Mouse (Mus musculus) urinary bladder, postnatal 25 days (tissue): ENCODE measurements around the gene Olfr566.

ENCODE experiments used
- DNase-seq: peaks from one replicate; pipeline ENCODE4 v3.0.0; 2022; ENCODE audit warnings: low spot score

Olfr566 gene

GRCm38 (mm10) chr7:102858665-102859064 lies at the start of gene Olfr566:
Olfr566 (minus strand) TSS chr7:102858765.
- DNase-seq = no peak

DNA sequence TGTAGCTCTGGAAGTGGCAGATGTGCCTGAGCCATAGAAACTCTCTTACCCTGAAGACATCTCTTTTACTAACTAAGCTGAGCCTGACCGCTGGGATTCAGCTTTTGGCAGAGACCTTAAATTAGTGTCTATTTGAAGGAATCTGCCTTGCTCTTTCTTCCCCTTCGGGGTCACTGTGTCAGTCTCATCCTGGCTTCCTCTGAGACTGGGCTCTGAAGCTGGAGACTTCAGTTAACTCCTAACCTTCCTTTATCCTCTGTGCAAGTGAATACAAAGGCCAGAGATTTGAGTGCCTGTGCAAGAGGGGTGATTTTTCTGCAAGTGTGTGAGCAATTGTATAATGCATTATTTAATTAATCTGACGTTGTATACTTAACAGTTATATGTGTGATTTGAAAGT lies 32.2 kb upstream of the Olfr566 start, which contains the start of gene Olfr569:
Olfr569 (minus strand) TSS at position 101 of the 400 bp plus-strand sequence.
- no peak for DNase-seq

- no peak for DNase-seq
Observed at GRCm38 (mm10) chr7:102876822-102877221, 18.3 kb upstream of the Olfr566 start, which contains the start of gene Olfr568. Olfr568 (plus strand) TSS chr7:102877122.

DNA sequence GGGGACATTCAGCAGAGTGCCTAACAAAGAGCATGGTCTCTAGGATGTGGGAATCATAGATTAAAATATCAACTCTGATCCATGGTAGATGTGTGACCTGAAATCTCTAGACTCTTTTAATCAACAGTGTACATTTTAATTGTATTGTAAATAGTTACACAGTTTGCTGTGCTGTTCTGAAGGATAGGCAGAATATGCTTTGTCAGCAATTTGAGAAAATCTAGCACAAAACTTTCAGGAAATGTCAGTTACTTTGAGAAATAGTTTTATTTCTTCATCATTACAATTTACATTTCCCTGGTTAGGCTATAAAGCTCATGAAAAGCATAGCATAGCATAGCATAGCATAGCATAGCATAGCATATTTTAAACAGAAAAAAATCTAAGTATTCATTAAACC lies 2.8 kb downstream of the Olfr566 start:
- no peak for DNase-seq
